Mouse (Mus musculus) cortical plate, adult 2 months (tissue): ENCODE measurements at regions not wholly inside any gene's neighbourhood (a gene's known extent, or its start where the extent isn't known, plus 50 kb on each side); places are given as distances from the start of the nearest gene placed in this dataset.
"Not testable (repeated sequence)": the region's sequence is repeated elsewhere in the genome, so short reads cannot be mapped to it uniquely, and the experiment has no call there.

Experiments used
- H3K27ac ChIP-seq: fragments of 200-500 bp; 2 replicates; pipeline ENCODE4 v1.5.1; 2012; ENCODE audit warnings: low read length, control low read depth, inconsistent platforms; ENCODE audit not compliant: insufficient read depth
- H3K4me1 ChIP-seq: fragments of 200-500 bp; 2 replicates; pipeline ENCODE4 v1.6.1; 2011; ENCODE audit warnings: low read length; ENCODE audit not compliant: control insufficient read depth, insufficient read depth
- H3K4me3 ChIP-seq: fragments of 200-500 bp; 2 replicates; pipeline ENCODE4 v1.5.1; 2011; ENCODE audit warnings: mild to moderate bottlenecking, low read length, control low read depth; ENCODE audit not compliant: insufficient read depth
- CTCF ChIP-seq: fragments of 200-500 bp; IDR thresholded peaks from 2 replicates; pipeline ENCODE4 v1.5.1; 2011; ENCODE audit warnings: mild to moderate bottlenecking, control low read depth, low read length; ENCODE audit not compliant: insufficient read depth; ENCODE audit errors: extremely low read depth
- POLR2A ChIP-seq: fragments of 200-500 bp; IDR thresholded peaks from 2 replicates; pipeline ENCODE4 v1.6.1; 2011; ENCODE audit warnings: mild to moderate bottlenecking, low read length, control low read depth; ENCODE audit not compliant: insufficient read depth; ENCODE audit errors: extremely low read depth

- no peaks in the 10 kb centered on the region for H3K4me1 ChIP-seq
- TF ChIP-seq POLR2A (no peak), CTCF (no peak)
- no peak overlapping the region for H3K4me3 ChIP-seq
- H3K27ac ChIP-seq = no peak overlapping the region
Observed at GRCm38 (mm10) chr2:78306897-78307296, 360.7 kb upstream of the Cwc22 start.

- no peak overlapping the region for H3K27ac ChIP-seq
- H3K4me3 ChIP-seq = no peak overlapping the region
- peaks cover 2% of the 10 kb centered on the region for H3K4me1 ChIP-seq
- TF ChIP-seq CTCF (no peak), POLR2A (no peak)
Observed at GRCm38 (mm10) chr2:78291665-78292064, 345.5 kb upstream of the Cwc22 start.

- TF ChIP-seq POLR2A (no peak), CTCF (no peak)
- Histone ChIP-seq H3K4me3 (no peak overlapping the region), H3K27ac (no peak overlapping the region), H3K4me1 (peaks cover 2% of the 10 kb centered on the region; the same call in 1 of the 2 replicates)
Observed at GRCm38 (mm10) chr2:78284806-78285205, 338.6 kb upstream of the Cwc22 start.

- no peak overlapping the region for H3K27ac ChIP-seq
- TF ChIP-seq POLR2A (no peak), CTCF (no peak)
- peaks cover 2% of the 10 kb centered on the region; the same call in 1 of the 2 replicates for H3K4me1 ChIP-seq
- no peak overlapping the region for H3K4me3 ChIP-seq
Observed at GRCm38 (mm10) chr2:78283605-78284004, 337.4 kb upstream of the Cwc22 start.

GRCm38 (mm10) chr2:78281846-78282245 lies 335.7 kb upstream of the Cwc22 start:
- H3K27ac ChIP-seq, H3K4me1 ChIP-seq, H3K4me3 ChIP-seq: not testable (repeated sequence)

- TF ChIP-seq CTCF (no peak), POLR2A (no peak)
- Histone ChIP-seq H3K4me1 (peaks cover 3% of the 10 kb centered on the region; the same call in 1 of the 2 replicates), H3K4me3 (no peak overlapping the region), H3K27ac (no peak overlapping the region)
Observed at GRCm38 (mm10) chr2:78280219-78280915, 334.2 kb upstream of the Cwc22 start.

- TF ChIP-seq POLR2A (no peak), CTCF (no peak)
- no peak overlapping the region for H3K27ac ChIP-seq
- no peak overlapping the region for H3K4me3 ChIP-seq
- H3K4me1 ChIP-seq = peaks cover 3% of the 10 kb centered on the region; the same call in 1 of the 2 replicates
Observed at GRCm38 (mm10) chr2:78279382-78280056, 333.3 kb upstream of the Cwc22 start.

- TF ChIP-seq POLR2A (no peak), CTCF (no peak)
- H3K4me1 ChIP-seq = peaks cover 3% of the 10 kb centered on the region; the same call in 1 of the 2 replicates
- no peak overlapping the region for H3K4me3 ChIP-seq
- H3K27ac ChIP-seq = no peak overlapping the region
Observed at GRCm38 (mm10) chr2:78278630-78279029, 332.5 kb upstream of the Cwc22 start.

- Histone ChIP-seq H3K4me1 (peaks cover 3% of the 10 kb centered on the region; the same call in 1 of the 2 replicates), H3K4me3 (no peak overlapping the region), H3K27ac (no peak overlapping the region)
- TF ChIP-seq CTCF (no peak), POLR2A (no peak)
Observed at GRCm38 (mm10) chr2:78277699-78278098, 331.5 kb upstream of the Cwc22 start.

GRCm38 (mm10) chr2:78274122-78274521 lies 327.9 kb upstream of the Cwc22 start:
- H3K4me3 ChIP-seq = no peak overlapping the region
- H3K4me1 ChIP-seq = peaks cover 1% of the 10 kb centered on the region; the same call in 1 of the 2 replicates
- TF ChIP-seq CTCF (no peak), POLR2A (no peak)
- H3K27ac ChIP-seq = no peak overlapping the region
